Mouse (Mus musculus) myocyte (in vitro differentiated cells): ENCODE results near the gene Insig1.

ENCODE experiments used
- CEBPB ChIP-seq: IDR thresholded peaks from 2 replicates; pipeline ENCODE4 v1.6.1; 2011; ENCODE audit warnings: mild to moderate bottlenecking, moderate library complexity; ENCODE audit not compliant: poor library complexity, insufficient read depth, severe bottlenecking
- E2F4 ChIP-seq: IDR thresholded peaks from one replicate; pipeline ENCODE4 v1.6.1; 2011; ENCODE audit warnings: mild to moderate bottlenecking, control low read depth, moderate library complexity; ENCODE audit not compliant: insufficient read depth
- MAX ChIP-seq: IDR thresholded peaks from one replicate; pipeline ENCODE4 v1.6.1; 2011; ENCODE audit warnings: low read depth, mild to moderate bottlenecking, control low read depth
- MYOD1 ChIP-seq, 3 experiments: IDR thresholded peaks; one replicate each; pipeline ENCODE4 v1.6.1; 2011; ENCODE audit warnings: control low read depth in 2 of 3, low read depth in 2 of 3, mild to moderate bottlenecking in 2 of 3, moderate library complexity in 1 of 3; ENCODE audit not compliant: insufficient read length in 2 of 3, control insufficient read depth in 1 of 3
- MYOG ChIP-seq, 3 experiments: IDR thresholded peaks; one replicate each; pipeline ENCODE4 v1.6.1; 2011; ENCODE audit warnings: control low read depth in 2 of 3, low read depth in 2 of 3, mild to moderate bottlenecking in 2 of 3; ENCODE audit not compliant: insufficient read length in 2 of 3, control insufficient read depth in 1 of 3, insufficient read depth in 1 of 3
- POLR2A ChIP-seq: IDR thresholded peaks from one replicate; pipeline ENCODE4 v1.6.1; 2011; ENCODE audit warnings: low read depth, mild to moderate bottlenecking, control low read depth, moderate library complexity; ENCODE audit not compliant: insufficient read length
- POLR2AphosphoS2 ChIP-seq: IDR thresholded peaks from one replicate; pipeline ENCODE4 v1.6.1; 2011; ENCODE audit warnings: low read depth, control low read depth; ENCODE audit not compliant: insufficient read length
- REST ChIP-seq: IDR thresholded peaks from one replicate; pipeline ENCODE4 v1.6.1; 2011; ENCODE audit warnings: mild to moderate bottlenecking, control low read depth, moderate library complexity; ENCODE audit not compliant: insufficient read depth, insufficient read length
- SRF ChIP-seq: IDR thresholded peaks from one replicate; pipeline ENCODE4 v1.6.1; 2011; ENCODE audit warnings: low read depth; ENCODE audit not compliant: control insufficient read depth, insufficient read length
- TCF12 ChIP-seq: IDR thresholded peaks from one replicate; pipeline ENCODE4 v1.6.1; 2011; ENCODE audit warnings: mild to moderate bottlenecking, control low read depth; ENCODE audit not compliant: poor library complexity, insufficient read depth, severe bottlenecking
- USF1 ChIP-seq: IDR thresholded peaks from one replicate; pipeline ENCODE4 v1.6.1; 2011; ENCODE audit warnings: low read depth, mild to moderate bottlenecking, control low read depth, moderate library complexity

DNA sequence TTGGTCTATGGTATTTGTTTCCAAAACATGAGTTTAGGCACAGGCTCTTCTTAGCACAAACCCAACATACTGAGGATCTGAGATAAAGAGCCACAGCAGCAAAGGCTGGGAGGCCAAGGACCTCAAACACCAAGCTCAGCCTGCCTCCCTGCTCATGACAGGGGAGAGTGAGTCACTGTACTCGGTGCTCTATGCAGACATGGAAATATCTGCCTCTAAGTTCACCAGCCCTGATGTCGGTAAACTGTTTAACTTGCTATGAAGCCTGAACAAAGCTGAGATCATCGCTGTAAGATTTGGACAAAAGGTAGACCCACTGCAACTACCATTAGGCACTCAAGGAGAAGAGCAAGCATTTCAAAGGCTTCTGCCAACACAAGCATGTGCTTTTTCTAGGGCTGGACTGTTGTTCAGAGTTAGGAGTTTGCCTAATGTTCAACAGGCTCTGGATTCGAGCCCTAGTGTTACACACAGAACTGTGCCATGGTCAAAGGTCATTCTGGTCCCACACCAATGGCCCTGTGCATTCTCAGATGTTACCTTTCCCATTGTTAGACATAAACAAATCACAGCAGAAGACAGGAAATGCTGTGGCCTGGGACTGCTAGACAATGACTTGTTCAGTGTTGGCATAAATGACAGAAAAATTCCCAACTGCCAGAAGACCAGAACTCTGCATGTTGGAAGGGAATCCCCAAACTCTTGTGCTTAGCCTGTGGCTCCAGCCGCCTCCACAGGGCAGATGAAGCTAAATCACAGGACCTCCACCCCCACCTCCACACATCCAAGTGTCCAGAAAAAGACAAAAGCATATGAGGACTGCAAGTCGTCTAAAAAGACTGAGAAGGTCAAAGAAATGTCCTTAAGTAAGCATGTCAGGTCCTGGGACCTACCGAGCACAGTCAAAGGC lies 31.2 kb upstream of the Insig1 start:
- TF ChIP-seq POLR2A (no peak), USF1 (no peak), MYOD1 (IDR thresholded peaks at IDR 0.05; ENCODE audit: control insufficient read depth in 1 of 3, insufficient read length in 2 of 3, low read depth in 2 of 3) (no peak), MYOG (IDR thresholded peaks at IDR 0.05; ENCODE audit: control insufficient read depth in 1 of 3, insufficient read depth in 1 of 3, insufficient read length in 2 of 3, low read depth in 2 of 3) (no peak), CEBPB (no peak), POLR2AphosphoS2 (no peak), E2F4 (no peak), SRF (no peak), TCF12 (no peak), MAX (no peak), REST (no peak)
